Mouse (Mus musculus) myocyte (in vitro differentiated cells): ENCODE results near the gene Pou2f1. TPM values are rescaled to one million over a fixed set of nuclear protein-coding genes. Genes with fewer than 3 reads are reported as not detected.

ENCODE experiments used
- H3K27me3 ChIP-seq: one replicate; pipeline ENCODE4 v1.6.1; 2011; ENCODE audit not compliant: control insufficient read depth, insufficient read depth, insufficient read length
- H3K36me3 ChIP-seq: one replicate; pipeline ENCODE4 v1.6.1; 2011; ENCODE audit not compliant: control insufficient read depth, insufficient read depth
- H3K4me2 ChIP-seq: one replicate; pipeline ENCODE4 v1.6.1; 2011; ENCODE audit warnings: low read depth, control low read depth
- H3K4me3 ChIP-seq: one replicate; pipeline ENCODE4 v1.5.1; 2011; ENCODE audit warnings: mild to moderate bottlenecking, control low read depth, moderate library complexity
- H3K79me2 ChIP-seq: one replicate; pipeline ENCODE4 v1.6.1; 2011; ENCODE audit not compliant: control insufficient read depth, insufficient read depth
- H3ac ChIP-seq: one replicate; pipeline ENCODE4 v1.6.1; 2011; ENCODE audit not compliant: control insufficient read depth, insufficient read length
- CEBPB ChIP-seq: IDR thresholded peaks from 2 replicates; pipeline ENCODE4 v1.6.1; 2011; ENCODE audit warnings: mild to moderate bottlenecking, moderate library complexity; ENCODE audit not compliant: poor library complexity, insufficient read depth, severe bottlenecking
- E2F4 ChIP-seq: IDR thresholded peaks from one replicate; pipeline ENCODE4 v1.6.1; 2011; ENCODE audit warnings: mild to moderate bottlenecking, control low read depth, moderate library complexity; ENCODE audit not compliant: insufficient read depth
- MAX ChIP-seq: IDR thresholded peaks from one replicate; pipeline ENCODE4 v1.6.1; 2011; ENCODE audit warnings: low read depth, mild to moderate bottlenecking, control low read depth
- MYOD1 ChIP-seq, 3 experiments: IDR thresholded peaks; one replicate each; pipeline ENCODE4 v1.6.1; 2011; ENCODE audit warnings: control low read depth in 2 of 3, low read depth in 2 of 3, mild to moderate bottlenecking in 2 of 3, moderate library complexity in 1 of 3; ENCODE audit not compliant: insufficient read length in 2 of 3, control insufficient read depth in 1 of 3
- MYOG ChIP-seq, 3 experiments: IDR thresholded peaks; one replicate each; pipeline ENCODE4 v1.6.1; 2011; ENCODE audit warnings: control low read depth in 2 of 3, low read depth in 2 of 3, mild to moderate bottlenecking in 2 of 3; ENCODE audit not compliant: insufficient read length in 2 of 3, control insufficient read depth in 1 of 3, insufficient read depth in 1 of 3
- POLR2A ChIP-seq: IDR thresholded peaks from one replicate; pipeline ENCODE4 v1.6.1; 2011; ENCODE audit warnings: low read depth, mild to moderate bottlenecking, control low read depth, moderate library complexity; ENCODE audit not compliant: insufficient read length
- POLR2AphosphoS2 ChIP-seq: IDR thresholded peaks from one replicate; pipeline ENCODE4 v1.6.1; 2011; ENCODE audit warnings: low read depth, control low read depth; ENCODE audit not compliant: insufficient read length
- REST ChIP-seq: IDR thresholded peaks from one replicate; pipeline ENCODE4 v1.6.1; 2011; ENCODE audit warnings: mild to moderate bottlenecking, control low read depth, moderate library complexity; ENCODE audit not compliant: insufficient read depth, insufficient read length
- SRF ChIP-seq: IDR thresholded peaks from one replicate; pipeline ENCODE4 v1.6.1; 2011; ENCODE audit warnings: low read depth; ENCODE audit not compliant: control insufficient read depth, insufficient read length
- TCF12 ChIP-seq: IDR thresholded peaks from one replicate; pipeline ENCODE4 v1.6.1; 2011; ENCODE audit warnings: mild to moderate bottlenecking, control low read depth; ENCODE audit not compliant: poor library complexity, insufficient read depth, severe bottlenecking
- TCF3 ChIP-seq: IDR thresholded peaks from one replicate; pipeline ENCODE4 v1.6.1; 2011; ENCODE audit warnings: low read depth, control low read depth; ENCODE audit not compliant: insufficient read length
- USF1 ChIP-seq: IDR thresholded peaks from one replicate; pipeline ENCODE4 v1.6.1; 2011; ENCODE audit warnings: low read depth, mild to moderate bottlenecking, control low read depth, moderate library complexity
- polyA plus RNA-seq: library from polyadenylated mRNA; unstranded; fragments of >200 nt; fragmentation: generic; extraction: Trizol; gene quantifications from one replicate; pipeline ENCODE4 v1.2.1, GENCODE M21; 2012; ENCODE audit warnings: missing spikeins

Pou2f1 gene
- polyA plus RNA-seq, 1 experiment, result 2.1 TPM

GRCm38 (mm10) chr1:165816391-165816790, 186.1 kb downstream of the Pou2f1 start:
- no peak overlapping the region for H3K4me2 ChIP-seq
- H3K4me3 ChIP-seq, result no peak overlapping the region
- no peaks in the 10 kb centered on the region for H3K27me3 ChIP-seq
- H3K36me3 ChIP-seq, result no peaks in the 10 kb centered on the region
- TF ChIP-seq POLR2A (no peak), USF1 (no peak), MYOD1 (IDR thresholded peaks at IDR 0.05; ENCODE audit: control insufficient read depth in 1 of 3, insufficient read length in 2 of 3, low read depth in 2 of 3) (no peak), MAX (no peak), TCF12 (no peak), TCF3 (no peak), E2F4 (no peak), SRF (no peak), POLR2AphosphoS2 (no peak), REST (no peak), MYOG (IDR thresholded peaks at IDR 0.05; ENCODE audit: control insufficient read depth in 1 of 3, insufficient read depth in 1 of 3, insufficient read length in 2 of 3, low read depth in 2 of 3) (no peak), CEBPB (no peak)
- H3K79me2 ChIP-seq, result no peaks in the 10 kb centered on the region
- no peak overlapping the region for H3ac ChIP-seq

Other genes starting within 250 kb of the Pou2f1 start
- gene Creg1, start 238.9 kb downstream of the Pou2f1 start, polyA plus RNA-seq, result 18.7 TPM
- gene Cd247, start 214.0 kb downstream of the Pou2f1 start, polyA plus RNA-seq, result not detected
- 38.3 TPM for gene Dusp27, start 125.2 kb upstream of the Pou2f1 start, polyA plus RNA-seq
- 0.29 TPM for gene Gpa33, start 127.6 kb upstream of the Pou2f1 start, polyA plus RNA-seq
- not detected for gene Mael, start 236.1 kb upstream of the Pou2f1 start, polyA plus RNA-seq